Mouse (Mus musculus): ENCODE data around the gene Dpf1.

The Dpf1 gene

GRCm38 (mm10) chr7:29341722-29342121 is 38.0 kb downstream of the Dpf1 start:
- DNase-seq: no peak

GRCm38 (mm10) chr7:29342489-29343092 is 38.8 kb downstream of the Dpf1 start:
- peak; percentile 29 to 50 for DNase-seq

GRCm38 (mm10) chr7:29343746-29344145 is 40.0 kb downstream of the Dpf1 start:
- no peak for DNase-seq

GRCm38 (mm10) chr7:29345534-29345933 is 41.8 kb downstream of the Dpf1 start:
- no peak for DNase-seq

GRCm38 (mm10) chr7:29346212-29346611 is 42.5 kb downstream of the Dpf1 start:
- DNase-seq: no peak

GRCm38 (mm10) chr7:29350489-29350888 is 46.7 kb downstream of the Dpf1 start:
- DNase-seq: no peak

GRCm38 (mm10) chr7:29352246-29352645 is 48.5 kb downstream of the Dpf1 start:
- no peak for DNase-seq

GRCm38 (mm10) chr7:29354161-29354560 is 50.4 kb downstream of the Dpf1 start:
- no peak for DNase-seq

GRCm38 (mm10) chr7:29355406-29355805 is 51.7 kb downstream of the Dpf1 start:
- no peak for DNase-seq

GRCm38 (mm10) chr7:29361497-29361896 is 57.7 kb downstream of the Dpf1 start:
- no peak for DNase-seq

- DNase-seq: peak in 1 of 2 experiments; percentile 20
These were observed 60.3 kb downstream of the Dpf1 start for GRCm38 (mm10) chr7:29364052-29364451.

GRCm38 (mm10) chr7:29367166-29368003 is 63.6 kb downstream of the Dpf1 start:
- DNase-seq: no peak
